Mouse (Mus musculus): ENCODE measurements around the gene Maml3.

DNA sequence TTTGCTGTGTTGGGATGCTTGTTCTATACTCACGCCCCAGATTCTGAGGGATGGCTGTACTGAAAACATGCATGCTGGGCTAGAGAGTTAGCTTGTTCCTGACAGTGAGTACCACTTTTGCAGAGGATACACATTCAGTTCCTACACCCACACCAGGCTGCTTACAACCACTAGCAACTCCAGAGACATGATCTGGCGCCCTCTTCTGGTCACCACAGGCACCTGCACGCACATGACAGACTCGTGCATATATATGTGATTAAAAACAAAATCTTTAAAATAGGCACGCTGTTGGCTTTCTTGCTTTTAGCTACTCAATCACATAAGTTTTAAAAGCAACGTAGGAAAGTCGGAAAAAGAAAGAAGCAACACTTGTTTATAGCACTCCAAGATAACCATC, 399.7 kb downstream of the Maml3 start:
- TF ChIP-seq CTCF (IDR thresholded peaks at IDR 0.05; ENCODE audit: insufficient read depth, low read depth, low read length), result 0 out of 2 replicates have a peak, but pooled peaks have one; percentile 11
- no peak for TF ChIP-seq POLR2A (IDR thresholded peaks at IDR 0.05; ENCODE audit: insufficient read depth, low read depth, low read length)

Data from olfactory bulb, adult 2 months (tissue).